Mouse (Mus musculus): ENCODE measurements around the gene CT030661.1. TPM values are rescaled to one million over a fixed set of nuclear protein-coding genes. Genes with fewer than 3 reads are reported as not detected.
"Not testable (repeated sequence)": the region's sequence is repeated elsewhere in the genome, so short reads cannot be mapped to it uniquely, and the experiment has no call there.

The CT030661.1 gene
- polyA plus RNA-seq (2015; fragmentation: Nextera tagmentation; extraction: Ambion mirVana): 10.5 and 10.6 TPM in 2 replicates

DNA sequence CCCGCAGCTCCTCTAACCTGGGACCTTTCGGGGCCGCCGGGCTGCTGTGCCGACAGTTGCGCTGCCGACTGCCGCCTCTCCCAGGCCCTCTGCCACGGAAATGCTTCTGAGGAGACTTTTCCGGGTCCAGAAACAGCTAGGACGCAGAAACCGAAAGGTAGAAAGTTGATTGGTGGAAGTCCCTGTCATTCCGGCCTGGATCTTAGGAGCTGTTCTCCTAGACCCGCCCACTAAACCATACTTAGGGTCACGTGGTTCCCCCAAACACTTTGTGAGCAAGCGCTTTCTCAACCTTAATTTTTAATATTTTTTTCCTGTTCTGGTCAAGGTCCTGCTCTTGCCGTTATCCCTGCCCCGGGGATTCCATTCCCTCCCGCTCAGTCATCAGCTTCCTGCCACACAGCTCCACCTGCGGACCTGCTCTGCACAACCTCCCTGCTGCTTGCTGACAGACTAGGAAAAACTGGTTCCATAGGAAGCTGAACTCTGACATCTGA lies at the start of gene CT030661.1:
TSS of gene CT030661.1 (minus strand) at position 108 of the 497 bp plus-strand sequence.
- peak; percentile 99 for ATAC-seq (ENCODE audit: insufficient read depth, low FRiP score)
- H3K4me1 ChIP-seq (ENCODE audit: control insufficient read depth, insufficient read depth, low read length); H3K9me3 ChIP-seq (replicated peaks; ENCODE audit: control insufficient read depth, low read length); H3K36me3 ChIP-seq (ENCODE audit: control insufficient read depth, insufficient read depth, low read length); H3K27me3 ChIP-seq (ENCODE audit: control insufficient read depth, insufficient read depth, low read length): not testable (repeated sequence)
- Histone ChIP-seq H3K9ac (ENCODE audit: low read length) (peak within 1 kb of the TSS; percentile 79), H3K27ac (ENCODE audit: low read length) (peak within 1 kb of the TSS; percentile 67; the same call in 1 of the 2 replicates), H3K4me2 (ENCODE audit: low read depth, low read length) (peak within 1 kb of the TSS; percentile 58), H3K4me3 (replicated peaks; ENCODE audit: low read length) (peak within 1 kb of the TSS; percentile 64)
- WGBS: 0% methylated on average over 20 of the region's 20 CpGs

GRCm38 (mm10) chr17:22363895-22364294 lies 49.3 kb upstream of the CT030661.1 start:
- Histone ChIP-seq H3K4me3 (replicated peaks; ENCODE audit: low read length) (no peak overlapping the region), H3K9ac (ENCODE audit: low read length) (no peak overlapping the region), H3K4me1 (ENCODE audit: control insufficient read depth, insufficient read depth, low read length) (peaks cover 11% of the 10 kb centered on the region), H3K36me3 (ENCODE audit: control insufficient read depth, insufficient read depth, low read length) (no peaks in the 10 kb centered on the region), H3K4me2 (ENCODE audit: low read depth, low read length) (no peak overlapping the region), H3K27ac (ENCODE audit: low read length) (no peak overlapping the region), H3K9me3 (replicated peaks; ENCODE audit: control insufficient read depth, low read length) (0 out of 2 replicates have a peak, but pooled peaks cover 3% of the 10 kb centered on the region), H3K27me3 (ENCODE audit: control insufficient read depth, insufficient read depth, low read length) (no peaks in the 10 kb centered on the region)
- no peak for ATAC-seq (ENCODE audit: insufficient read depth, low FRiP score)
- 96% methylated on average over 3 of the region's 3 CpGs for WGBS

- H3K27ac ChIP-seq (ENCODE audit: low read length): peak within 1 kb of the TSS; percentile 85
- peaks cover 11% of the 10 kb centered on the region for H3K4me1 ChIP-seq (ENCODE audit: control insufficient read depth, insufficient read depth, low read length)
- peak; percentile 99 for ATAC-seq (ENCODE audit: insufficient read depth, low FRiP score)
- under 1% methylated on average over 28 of the region's 43 CpGs for WGBS
- peak within 1 kb of the TSS; percentile 66 for H3K4me2 ChIP-seq (ENCODE audit: low read depth, low read length)
- not testable (repeated sequence) for H3K27me3 ChIP-seq (ENCODE audit: control insufficient read depth, insufficient read depth, low read length); H3K36me3 ChIP-seq (ENCODE audit: control insufficient read depth, insufficient read depth, low read length); H3K9me3 ChIP-seq (replicated peaks; ENCODE audit: control insufficient read depth, low read length)
- peak within 1 kb of the TSS; percentile 80 for H3K9ac ChIP-seq (ENCODE audit: low read length)
- H3K4me3 ChIP-seq (replicated peaks; ENCODE audit: low read length): peak within 1 kb of the TSS; percentile 62
Measured at GRCm38 (mm10) chr17:22361101-22361781, 46.6 kb upstream of the CT030661.1 start, which contains the start of the genes Zfp944 and Zfp758. Gene Zfp944 (minus strand): TSS chr17:22361400. Gene Zfp758 (plus strand): TSS chr17:22361453.

- H3K4me2 ChIP-seq (ENCODE audit: low read depth, low read length): peak overlapping the region; percentile 66
- 0 out of 2 replicates have a peak, but pooled peaks cover 3% of the 10 kb centered on the region for H3K9me3 ChIP-seq (replicated peaks; ENCODE audit: control insufficient read depth, low read length)
- no peak for ATAC-seq (ENCODE audit: insufficient read depth, low FRiP score)
- H3K27me3 ChIP-seq (ENCODE audit: control insufficient read depth, insufficient read depth, low read length): no peaks in the 10 kb centered on the region
- no peak overlapping the region for H3K27ac ChIP-seq (ENCODE audit: low read length)
- WGBS: 21% methylated on average over 5 of the region's 5 CpGs
- H3K36me3 ChIP-seq (ENCODE audit: control insufficient read depth, insufficient read depth, low read length): 0 out of 2 replicates have a peak, but pooled peaks cover 4% of the 10 kb centered on the region
- H3K9ac ChIP-seq (ENCODE audit: low read length): peak overlapping the region; percentile 72
- peaks cover 11% of the 10 kb centered on the region for H3K4me1 ChIP-seq (ENCODE audit: control insufficient read depth, insufficient read depth, low read length)
- peak overlapping the region; percentile 62 for H3K4me3 ChIP-seq (replicated peaks; ENCODE audit: low read length)
Measured at GRCm38 (mm10) chr17:22360572-22360971, 45.9 kb upstream of the CT030661.1 start.

GRCm38 (mm10) chr17:22352794-22353193 lies 38.2 kb upstream of the CT030661.1 start:
- Histone ChIP-seq H3K4me1 (ENCODE audit: control insufficient read depth, insufficient read depth, low read length) (no peaks in the 10 kb centered on the region), H3K36me3 (ENCODE audit: control insufficient read depth, insufficient read depth, low read length) (0 out of 2 replicates have a peak, but pooled peaks cover 4% of the 10 kb centered on the region), H3K9ac (ENCODE audit: low read length) (no peak overlapping the region), H3K4me3 (replicated peaks; ENCODE audit: low read length) (no peak overlapping the region), H3K27ac (ENCODE audit: low read length) (no peak overlapping the region), H3K4me2 (ENCODE audit: low read depth, low read length) (no peak overlapping the region), H3K9me3 (replicated peaks; ENCODE audit: control insufficient read depth, low read length) (no peaks in the 10 kb centered on the region), H3K27me3 (ENCODE audit: control insufficient read depth, insufficient read depth, low read length) (no peaks in the 10 kb centered on the region)
- no peak for ATAC-seq (ENCODE audit: insufficient read depth, low FRiP score)

DNA sequence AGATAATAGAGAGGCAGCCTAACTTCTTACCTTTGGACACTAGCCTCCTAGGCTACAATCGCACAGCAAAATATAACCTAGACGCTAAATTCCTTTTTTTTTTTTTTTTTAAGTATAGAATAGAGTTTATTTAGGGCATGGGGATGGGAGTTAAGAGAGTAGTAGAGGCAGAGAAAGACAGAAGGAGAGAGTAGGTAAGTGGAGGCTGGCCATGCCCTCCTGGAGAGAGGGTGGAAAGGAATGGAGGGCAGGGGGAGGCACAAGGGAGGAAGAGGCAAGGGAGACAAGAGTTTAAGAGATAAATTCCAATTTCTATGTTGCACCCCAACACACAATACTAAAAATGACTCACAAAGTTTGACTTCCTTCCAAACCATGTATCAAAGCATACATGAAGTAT lies 610 bp upstream of the CT030661.1 start:
- Histone ChIP-seq H3K9ac (ENCODE audit: low read length) (peak overlapping the region; percentile 68), H3K4me3 (replicated peaks; ENCODE audit: low read length) (peak overlapping the region; percentile 64), H3K4me2 (ENCODE audit: low read depth, low read length) (peak overlapping the region; percentile 45)
- not testable (repeated sequence) for H3K27ac ChIP-seq (ENCODE audit: low read length); H3K27me3 ChIP-seq (ENCODE audit: control insufficient read depth, insufficient read depth, low read length); H3K36me3 ChIP-seq (ENCODE audit: control insufficient read depth, insufficient read depth, low read length); H3K4me1 ChIP-seq (ENCODE audit: control insufficient read depth, insufficient read depth, low read length); ATAC-seq (ENCODE audit: insufficient read depth, low FRiP score); H3K9me3 ChIP-seq (replicated peaks; ENCODE audit: control insufficient read depth, low read length)
- 9% methylated on average over 2 of the region's 2 CpGs for WGBS

- H3K4me2 ChIP-seq (ENCODE audit: low read depth, low read length): peak overlapping the region; percentile 58
- ATAC-seq (ENCODE audit: insufficient read depth, low FRiP score): peak; percentile 51; the same call in 1 of the 2 replicates
- not testable (repeated sequence) for H3K36me3 ChIP-seq (ENCODE audit: control insufficient read depth, insufficient read depth, low read length); H3K9me3 ChIP-seq (replicated peaks; ENCODE audit: control insufficient read depth, low read length); H3K27me3 ChIP-seq (ENCODE audit: control insufficient read depth, insufficient read depth, low read length); H3K4me1 ChIP-seq (ENCODE audit: control insufficient read depth, insufficient read depth, low read length)
- H3K27ac ChIP-seq (ENCODE audit: low read length): peak overlapping the region; percentile 67; the same call in 1 of the 2 replicates
- WGBS: 0% methylated on average over 3 of the region's 3 CpGs
- H3K9ac ChIP-seq (ENCODE audit: low read length): peak overlapping the region; percentile 79
- H3K4me3 ChIP-seq (replicated peaks; ENCODE audit: low read length): peak overlapping the region; percentile 64
Measured at GRCm38 (mm10) chr17:22314219-22314618, 418 bp downstream of the CT030661.1 start.

Other genes starting within 250 kb of the CT030661.1 start
- 2.8 and 3.0 TPM in 2 replicates for gene Zfp947, start 148.6 kb downstream of the CT030661.1 start, polyA plus RNA-seq (2015; fragmentation: Nextera tagmentation; extraction: Ambion mirVana)
- gene Zfp994, start 89.2 kb downstream of the CT030661.1 start, polyA plus RNA-seq (2015; fragmentation: Nextera tagmentation; extraction: Ambion mirVana): 3.2 and 3.3 TPM in 2 replicates
- 11.8 and 13.9 TPM in 2 replicates for gene Zfp944, start 46.6 kb upstream of the CT030661.1 start, polyA plus RNA-seq (2015; fragmentation: Nextera tagmentation; extraction: Ambion mirVana)
- gene Zfp758, start 46.6 kb upstream of the CT030661.1 start, polyA plus RNA-seq (2015; fragmentation: Nextera tagmentation; extraction: Ambion mirVana): 9.4 and 12.0 TPM in 2 replicates
- 15.9 and 16.4 TPM in 2 replicates for gene Zfp946, start 109.4 kb upstream of the CT030661.1 start, polyA plus RNA-seq (2015; fragmentation: Nextera tagmentation; extraction: Ambion mirVana)

Data from stomach, embryonic 16.5 days (tissue).